Mouse (Mus musculus) heart, postnatal 4 days (tissue): ENCODE measurements around the gene Kcnt1. TPM values are rescaled to one million over a fixed set of nuclear protein-coding genes. Genes with fewer than 3 reads are reported as not detected.

ENCODE experiments used
- total RNA-seq, 2 experiments: library from RNA; stranded (reverse); gene quantifications; 2 replicates each; pipeline ENCODE4 v1.2.3; 2021

Kcnt1 gene
- total RNA-seq, 2 experiments from 2014 or later, result 0.32 to 0.52 TPM

Other genes with a start within 250 kb of the Kcnt1 start
- not detected for gene Ccdc183, start 246.1 kb upstream of the Kcnt1 start, total RNA-seq
- 10 to 100 TPM; 22.2 to 24.0 TPM for gene Tmem141, start 241.7 kb upstream of the Kcnt1 start, total RNA-seq
- gene Fcna, start 235.7 kb upstream of the Kcnt1 start, total RNA-seq, result 1 to 10 TPM; 1.3 to 1.4 TPM
- under 1 TPM; 0.72 to 0.74 TPM for gene Lcn8, start 210.6 kb upstream of the Kcnt1 start, total RNA-seq
- gene Lcn5, start 205.8 kb upstream of the Kcnt1 start, total RNA-seq, result not detected
- gene Lcn6, start 186.9 kb upstream of the Kcnt1 start, total RNA-seq, result not detected
- gene Lcn10, start 181.0 kb upstream of the Kcnt1 start, total RNA-seq, result not detected
- gene Obp2a, start 163.7 kb upstream of the Kcnt1 start, total RNA-seq, result not detected
- 10 to 100 TPM; 13.7 to 17.1 TPM for gene Bmyc, start 157.0 kb upstream of the Kcnt1 start, total RNA-seq
- not detected for gene Obp2b, start 126.7 kb upstream of the Kcnt1 start, total RNA-seq
- not detected for gene Lcn3, start 98.2 kb upstream of the Kcnt1 start, total RNA-seq
- gene Lcn11, start 86.7 kb upstream of the Kcnt1 start, total RNA-seq, result not detected
- gene Gm13539, start 81.5 kb upstream of the Kcnt1 start, total RNA-seq, result not detected
- gene Glt6d1, start 47.9 kb upstream of the Kcnt1 start, total RNA-seq, result not detected
- not detected for gene Lcn9, start 40.6 kb upstream of the Kcnt1 start, total RNA-seq
- gene Sohlh1, start 16.5 kb upstream of the Kcnt1 start, total RNA-seq, result not detected
- gene Camsap1, start 119.5 kb downstream of the Kcnt1 start, total RNA-seq, result 10 to 100 TPM; 30.1 to 33.3 TPM
- gene Ubac1, start 158.0 kb downstream of the Kcnt1 start, total RNA-seq, result 10 to 100 TPM; 60.3 to 62.4 TPM